Mouse (Mus musculus) adrenal gland, postnatal 10 days (tissue): ENCODE measurements around the gene Tsc1. TPM values are rescaled to one million over a fixed set of nuclear protein-coding genes. Genes with fewer than 3 reads are reported as not detected.
A peak's percentile ranks its signal among the peaks of the same experiment; 100 is the strongest.

ENCODE experiments used
- DNase-seq: peaks from one replicate; pipeline ENCODE4 v3.0.0; 2021; ENCODE audit warnings: mixed read lengths
- total RNA-seq, 2 experiments: library from RNA; stranded (reverse); gene quantifications; 2 replicates each; pipeline ENCODE4 v1.2.3; 2021

The Tsc1 gene
- total RNA-seq, 2 experiments from 2014 or later, result 15.5 to 20.7 TPM

- DNase-seq, result no peak
Measured at GRCm38 (mm10) chr2:28616358-28616757, 24.7 kb upstream of the Tsc1 start.

- DNase-seq, result no peak
Measured at GRCm38 (mm10) chr2:28616874-28617273, 24.2 kb upstream of the Tsc1 start.

- DNase-seq, result no peak
Measured at GRCm38 (mm10) chr2:28617498-28618486, 23.2 kb upstream of the Tsc1 start.

DNA sequence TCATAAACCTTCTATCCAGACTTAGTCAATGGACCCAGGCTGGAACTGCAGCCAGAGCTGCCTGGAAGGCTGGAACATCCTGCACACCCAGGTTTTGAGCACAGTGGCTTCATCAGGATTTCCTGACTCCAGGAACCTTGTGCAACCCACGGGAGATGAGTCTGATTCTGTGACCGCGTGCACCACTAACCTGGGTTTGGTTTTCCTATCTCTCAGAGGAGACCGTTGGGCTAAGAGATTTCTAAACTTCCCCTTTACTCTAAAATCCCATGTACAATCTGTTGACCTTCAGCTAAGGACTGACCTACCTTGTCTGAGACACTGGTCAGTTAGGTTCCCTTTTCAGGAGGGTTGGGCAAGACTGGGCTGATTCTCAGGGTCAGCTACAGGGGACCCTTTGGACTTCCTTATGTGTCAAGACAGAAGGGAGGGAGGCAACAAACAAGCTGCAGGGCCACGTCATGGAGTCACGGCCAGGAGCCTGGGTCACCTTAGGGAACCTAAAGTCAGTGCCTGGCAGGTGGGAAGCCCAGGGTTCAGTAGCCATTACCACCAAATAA is 22.2 kb upstream of the Tsc1 start:
- DNase-seq, result no peak

- no peak for DNase-seq
Measured at GRCm38 (mm10) chr2:28619369-28619768, 21.7 kb upstream of the Tsc1 start.

GRCm38 (mm10) chr2:28620522-28620921 is 20.5 kb upstream of the Tsc1 start:
- no peak for DNase-seq

DNA sequence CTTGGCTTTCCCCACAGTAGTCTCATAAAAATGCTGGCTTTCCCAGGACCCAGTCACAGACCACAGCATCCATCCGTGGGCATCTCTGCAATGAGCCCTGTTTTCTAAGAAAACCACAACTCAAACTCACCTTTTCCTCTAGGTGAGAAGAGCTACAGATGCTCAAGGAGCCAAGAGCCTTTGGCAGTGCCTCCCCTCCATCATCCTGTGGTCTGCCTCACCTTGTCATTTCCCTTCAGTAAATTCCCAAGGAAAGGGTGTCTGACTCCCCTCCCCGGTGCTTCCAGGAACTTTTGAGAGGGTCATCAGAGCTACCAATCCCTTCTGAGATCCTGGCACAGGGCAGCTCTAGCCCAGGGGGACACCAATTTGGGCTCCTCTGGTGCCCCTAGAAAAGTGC is 19.9 kb upstream of the Tsc1 start:
- no peak for DNase-seq

DNA sequence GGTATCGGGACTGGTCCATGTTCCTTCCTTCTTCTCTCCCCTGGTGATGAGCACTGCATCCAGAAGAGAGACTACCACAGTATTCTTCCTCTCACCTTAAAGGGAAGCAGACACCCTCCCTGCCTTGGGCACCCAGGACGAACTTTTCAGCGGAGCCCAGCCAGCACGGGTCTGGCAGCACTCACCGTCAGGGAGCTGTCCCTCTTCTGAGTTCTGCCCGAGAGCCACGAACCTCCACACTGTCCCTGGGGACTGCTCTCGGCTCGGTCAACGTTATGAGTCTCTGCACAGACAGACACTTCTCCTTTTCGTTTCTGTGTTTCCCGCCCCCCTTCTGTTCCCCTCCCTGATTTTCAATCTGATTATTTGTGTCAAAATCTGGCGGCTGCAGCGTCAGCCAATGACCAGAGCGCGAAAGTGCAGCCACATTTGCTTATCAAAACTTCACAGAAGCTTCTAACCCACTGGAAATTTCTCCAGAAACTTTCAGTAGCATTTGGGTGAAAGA is 19.3 kb upstream of the Tsc1 start, which contains the start of gene Gfi1b:
Gene Gfi1b (minus strand): TSS at position 319 of the 508 bp plus-strand sequence.
- peak; percentile 34 for DNase-seq

GRCm38 (mm10) chr2:28622521-28623124 is 18.4 kb upstream of the Tsc1 start:
- DNase-seq, result peak; percentile 53

DNA sequence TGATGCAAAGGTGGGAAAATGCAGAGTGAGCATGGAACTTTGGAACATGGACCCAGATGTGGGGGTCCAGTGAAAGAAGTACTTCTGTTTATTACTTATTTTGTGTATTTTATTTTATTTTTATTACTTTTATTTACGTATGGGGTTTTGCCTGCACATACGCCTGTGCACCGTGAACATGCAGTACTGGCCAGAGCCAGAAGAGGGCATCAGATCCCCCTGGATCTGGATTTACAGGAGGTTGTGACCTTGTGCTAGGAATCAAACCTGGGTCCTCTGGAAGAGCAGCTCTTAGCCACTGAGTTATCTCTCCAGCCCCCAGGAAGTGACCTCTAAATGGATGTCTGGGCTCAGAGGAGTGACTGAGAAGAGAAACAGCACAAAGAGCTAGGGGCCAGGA is 16.2 kb upstream of the Tsc1 start:
- DNase-seq, result no peak

DNA sequence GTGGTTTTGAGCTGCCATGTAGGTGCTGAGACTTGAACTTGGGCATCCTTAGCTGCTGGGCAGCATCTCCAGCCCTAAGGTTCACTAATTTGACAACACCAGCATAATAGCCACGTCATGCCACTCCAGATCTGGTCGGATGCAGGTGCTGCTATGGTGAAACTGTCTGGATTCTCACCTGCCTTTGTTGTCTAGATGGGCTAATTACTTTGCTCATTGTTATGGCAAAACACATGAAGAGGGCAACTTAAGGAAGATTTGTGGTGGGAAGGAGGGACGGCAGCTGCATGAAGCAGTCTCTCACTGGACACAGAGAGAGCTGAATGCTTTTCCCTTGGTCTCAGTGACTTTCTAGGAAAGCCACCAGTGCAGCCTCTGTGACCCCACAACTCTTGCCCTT is 15.0 kb upstream of the Tsc1 start:
- DNase-seq, result no peak

GRCm38 (mm10) chr2:28628053-28628452 is 13.0 kb upstream of the Tsc1 start:
- no peak for DNase-seq

DNA sequence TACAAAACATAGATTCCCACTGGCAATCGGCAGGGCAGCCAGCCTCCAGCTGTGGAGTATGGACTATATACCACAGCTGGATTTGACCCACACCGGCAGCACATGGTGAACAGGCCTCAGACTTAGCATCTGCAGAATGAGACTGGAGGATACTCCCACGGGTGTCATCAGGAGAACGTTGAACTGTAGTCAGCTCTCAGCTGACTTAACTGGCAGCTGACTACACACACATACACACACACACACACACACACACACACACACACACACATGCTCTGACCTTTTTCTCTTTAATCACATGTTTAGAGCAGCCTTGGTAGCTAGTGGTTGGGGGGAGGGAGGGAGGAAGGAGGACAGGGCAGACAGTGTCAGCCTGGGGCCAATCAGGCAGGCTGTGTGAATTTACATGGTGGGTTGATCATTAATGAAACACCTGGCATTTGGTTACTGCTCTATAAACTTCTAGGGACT is 11.1 kb upstream of the Tsc1 start:
- DNase-seq, result peak; percentile 13

DNA sequence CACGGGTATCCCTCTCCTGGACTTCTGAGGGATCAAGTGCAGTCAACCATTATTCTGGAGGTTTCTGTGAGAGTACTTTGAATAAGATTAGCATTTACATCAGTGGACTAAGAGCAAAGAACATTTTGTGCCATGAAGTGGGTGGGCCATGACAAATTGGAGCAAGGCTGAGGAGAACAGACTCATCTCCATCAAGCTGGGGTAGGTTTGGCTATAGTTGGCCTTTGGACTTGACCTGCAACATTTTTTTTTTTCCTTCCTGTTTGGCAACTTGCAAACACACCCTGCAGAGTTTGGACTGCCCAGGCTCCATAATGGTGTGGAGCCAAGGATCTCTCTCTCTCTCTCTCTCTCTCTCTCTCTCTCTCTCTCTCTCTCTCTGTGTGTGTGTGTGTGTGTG is 8.4 kb upstream of the Tsc1 start:
- DNase-seq, result no peak

GRCm38 (mm10) chr2:28633136-28633535 is 7.9 kb upstream of the Tsc1 start:
- DNase-seq, result no peak

GRCm38 (mm10) chr2:28635199-28635598 is 5.8 kb upstream of the Tsc1 start:
- DNase-seq, result no peak

- no peak for DNase-seq
Measured at GRCm38 (mm10) chr2:28637106-28637845, 3.8 kb upstream of the Tsc1 start.

GRCm38 (mm10) chr2:28638352-28638751 is 2.7 kb upstream of the Tsc1 start:
- no peak for DNase-seq

DNA sequence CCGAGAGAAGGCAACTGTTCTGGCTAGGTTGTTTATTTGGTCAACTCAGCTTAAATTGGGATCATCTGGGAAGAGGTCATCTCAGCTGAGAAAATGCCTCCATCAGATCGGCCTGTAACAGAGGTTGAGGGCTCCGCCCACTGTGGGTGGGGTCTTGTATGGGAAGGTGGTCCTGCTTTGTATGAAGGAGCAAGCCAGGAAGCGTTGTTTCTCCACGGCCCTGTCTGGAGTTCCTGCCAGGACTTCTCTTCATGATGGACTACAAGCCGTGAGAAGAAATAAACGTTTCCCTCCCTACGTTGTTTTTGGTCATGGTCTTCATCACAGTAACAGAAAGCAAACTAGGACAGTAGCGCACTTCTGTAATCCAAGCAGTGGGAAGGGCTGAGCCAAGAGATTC is 2.1 kb upstream of the Tsc1 start:
- peak; percentile 15 for DNase-seq

DNA sequence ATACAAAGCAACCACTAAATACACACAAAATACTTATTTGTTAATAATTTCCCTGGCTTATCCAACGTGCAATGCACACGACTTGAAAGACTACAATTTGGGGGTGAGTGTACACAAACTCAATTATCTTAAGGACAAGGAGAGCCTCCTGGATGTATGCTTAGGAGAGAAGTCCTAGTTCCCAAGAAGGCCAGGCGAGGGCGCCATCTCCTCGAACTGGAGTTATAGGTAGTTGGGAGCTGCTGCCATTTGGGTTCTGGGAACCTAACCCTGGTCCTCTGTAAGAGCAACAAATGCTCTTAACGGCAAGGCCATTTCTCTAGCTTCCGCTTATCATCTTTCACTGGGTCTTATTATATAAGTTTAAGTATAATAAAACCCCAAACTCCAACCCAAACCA is 1.2 kb upstream of the Tsc1 start:
- peak; percentile 28 for DNase-seq

DNA sequence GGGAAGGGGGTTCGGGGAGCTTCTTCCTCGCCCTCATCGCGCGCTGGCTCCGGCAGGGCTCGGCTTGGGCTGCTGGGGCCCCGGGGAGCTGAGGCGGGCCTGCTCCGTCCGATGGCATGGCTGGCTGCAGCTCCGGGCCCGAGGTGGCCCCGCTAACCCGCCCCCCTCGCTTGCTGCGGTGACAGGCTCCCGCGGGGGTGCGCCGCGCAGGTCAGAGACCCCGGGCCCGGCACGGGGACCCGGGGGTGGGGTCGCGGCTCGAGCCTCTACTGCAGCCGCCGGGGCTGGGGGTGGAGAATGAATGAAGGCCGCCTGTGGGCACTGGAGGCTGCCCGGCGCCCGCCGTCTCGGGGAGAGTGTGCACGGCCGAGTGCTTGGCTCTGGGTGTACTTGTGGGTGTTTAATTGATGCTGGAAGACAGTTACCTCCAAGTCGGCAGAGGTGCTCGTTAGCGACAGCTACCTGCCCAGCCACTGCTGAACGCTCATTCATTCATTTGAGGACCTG is 460 bp downstream of the Tsc1 start:
- no peak for DNase-seq

DNA sequence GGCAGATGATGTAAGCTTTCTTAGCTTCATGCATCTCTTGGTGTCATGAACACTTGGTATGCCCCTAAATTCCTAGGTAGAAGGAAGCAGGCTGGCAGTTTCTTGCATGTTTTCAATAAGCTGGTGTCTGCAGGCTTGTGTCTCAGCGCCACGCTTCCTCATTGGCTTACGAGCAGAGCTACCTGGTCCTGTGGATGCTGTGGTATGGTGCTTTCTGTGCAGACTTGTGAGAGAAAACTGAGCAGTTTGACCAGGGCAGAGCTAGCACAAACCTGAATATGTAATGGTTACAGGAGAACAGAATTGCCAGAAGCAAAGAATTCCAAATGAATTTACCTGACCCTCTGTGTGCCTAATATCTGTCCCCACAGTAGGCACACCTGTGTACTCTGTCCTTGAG is 2.1 kb downstream of the Tsc1 start:
- no peak for DNase-seq
